Mouse (Mus musculus) left cerebral cortex, postnatal 14 days (tissue): Measurements from ENCODE around the gene Egln2. TPM values are rescaled to one million over a fixed set of nuclear protein-coding genes. Genes with fewer than 3 reads are reported as not detected.
A peak's percentile ranks its signal among the peaks of the same experiment; 100 is the strongest.

Experiments used
- DNase-seq, 2 experiments: peaks; one replicate each; pipeline ENCODE4 v3.0.0; 2021 to 2022; ENCODE audit warnings: low spot score in 2 of 2, mixed read lengths in 1 of 2
- intact Hi-C: fragments of 180-260 bp; cut with DNase I; formaldehyde crosslinking; loops from one replicate; pipeline ENCODE4 v1.15.1; 2025
- total RNA-seq, 2 experiments: library from RNA; stranded (reverse); gene quantifications; 2 replicates each; pipeline ENCODE4 v1.2.3; 2021

The Egln2 gene
- total RNA-seq, 2 experiments from 2014 or later = 90.8 to 100 TPM

GRCm38 (mm10) chr7:27153205-27153764 lies 13.3 kb downstream of the Egln2 start, which contains the start of gene Cyp2t4:
Gene Cyp2t4, plus strand, starts transcription at chr7:27153714.
- intact Hi-C loops = no loop called here

GRCm38 (mm10) chr7:27136410-27136996 lies 30.1 kb downstream of the Egln2 start:
- intact Hi-C loops = no loop called here
- no peak for DNase-seq

More at GRCm38 (mm10) chr7:27153205-27153764, 13.3 kb downstream of the Egln2 start, which contains the start of gene Cyp2t4:
- peak in 1 of 2 experiments; percentile 32 for DNase-seq

- intact Hi-C loops = loop anchor here (2.0 kb wide), 1 partner anchor 151 kb away; no protein-coding TSS in a partner anchor
- DNase-seq = no peak
Measured at GRCm38 (mm10) chr7:27133757-27134156, 32.8 kb downstream of the Egln2 start.

GRCm38 (mm10) chr7:27133156-27133555 lies 33.4 kb downstream of the Egln2 start:
- intact Hi-C loops = loop anchor here (2.0 kb wide), 1 partner anchor 152 kb away; no protein-coding TSS in a partner anchor
- no peak for DNase-seq

- intact Hi-C loops = loop anchor here (2.0 kb wide), 1 partner anchor 152 kb away; no protein-coding TSS in a partner anchor
- peak in 1 of 2 experiments; percentile 76 for DNase-seq
Measured at GRCm38 (mm10) chr7:27132588-27132987, 34.0 kb downstream of the Egln2 start.

- intact Hi-C loops = no loop called here
- DNase-seq = no peak
Measured at GRCm38 (mm10) chr7:27131387-27131786, 35.2 kb downstream of the Egln2 start.

GRCm38 (mm10) chr7:27130521-27131370 lies 35.9 kb downstream of the Egln2 start:
- no peak for DNase-seq
- intact Hi-C loops = no loop called here

- DNase-seq = no peak
- intact Hi-C loops = loop anchor here (5.0 to 10.0 kb wide), 2 partner anchors 353 to 1275 kb away; no protein-coding TSS in a partner anchor
Measured at GRCm38 (mm10) chr7:27129811-27130210, 36.8 kb downstream of the Egln2 start.

GRCm38 (mm10) chr7:27128946-27129345 lies 37.7 kb downstream of the Egln2 start:
- intact Hi-C loops = loop anchor here (5.0 to 10.0 kb wide), 2 partner anchors 352 to 1274 kb away; no protein-coding TSS in a partner anchor
- no peak for DNase-seq

- DNase-seq = peak; percentile 45 to 70
- intact Hi-C loops = loop anchor here (5.0 to 10.0 kb wide), 2 partner anchors 351 to 1273 kb away; no protein-coding TSS in a partner anchor
Measured at GRCm38 (mm10) chr7:27128162-27128561, 38.4 kb downstream of the Egln2 start.

GRCm38 (mm10) chr7:27124969-27125368 lies 41.6 kb downstream of the Egln2 start:
- intact Hi-C loops = loop anchor here (5.0 to 10.0 kb wide), 2 partner anchors 348 to 1270 kb away; no protein-coding TSS in a partner anchor
- DNase-seq = no peak

GRCm38 (mm10) chr7:27124305-27124832 lies 42.2 kb downstream of the Egln2 start:
- DNase-seq = no peak
- intact Hi-C loops = loop anchor here (10.0 kb wide), 1 partner anchor 1270 kb away; no protein-coding TSS in a partner anchor

- intact Hi-C loops = loop anchor here (10.0 kb wide), 1 partner anchor 1265 kb away; no protein-coding TSS in a partner anchor
- DNase-seq = no peak
Measured at GRCm38 (mm10) chr7:27119676-27120075, 46.9 kb downstream of the Egln2 start, which contains the start of gene Cyp2f2. Gene Cyp2f2, plus strand, starts transcription at chr7:27119909.

- intact Hi-C loops = no loop called here
- no peak for DNase-seq
Measured at GRCm38 (mm10) chr7:27118033-27118511, 48.5 kb downstream of the Egln2 start.

GRCm38 (mm10) chr7:27111987-27112386 lies 54.6 kb downstream of the Egln2 start:
- intact Hi-C loops = no loop called here
- DNase-seq = no peak

GRCm38 (mm10) chr7:27111038-27111437 lies 55.6 kb downstream of the Egln2 start:
- intact Hi-C loops = no loop called here
- DNase-seq = no peak

GRCm38 (mm10) chr7:27110327-27110726 lies 56.3 kb downstream of the Egln2 start:
- intact Hi-C loops = no loop called here
- DNase-seq = no peak
